Mouse (Mus musculus): ENCODE results near the gene Sh3bgrl2.

DNA sequence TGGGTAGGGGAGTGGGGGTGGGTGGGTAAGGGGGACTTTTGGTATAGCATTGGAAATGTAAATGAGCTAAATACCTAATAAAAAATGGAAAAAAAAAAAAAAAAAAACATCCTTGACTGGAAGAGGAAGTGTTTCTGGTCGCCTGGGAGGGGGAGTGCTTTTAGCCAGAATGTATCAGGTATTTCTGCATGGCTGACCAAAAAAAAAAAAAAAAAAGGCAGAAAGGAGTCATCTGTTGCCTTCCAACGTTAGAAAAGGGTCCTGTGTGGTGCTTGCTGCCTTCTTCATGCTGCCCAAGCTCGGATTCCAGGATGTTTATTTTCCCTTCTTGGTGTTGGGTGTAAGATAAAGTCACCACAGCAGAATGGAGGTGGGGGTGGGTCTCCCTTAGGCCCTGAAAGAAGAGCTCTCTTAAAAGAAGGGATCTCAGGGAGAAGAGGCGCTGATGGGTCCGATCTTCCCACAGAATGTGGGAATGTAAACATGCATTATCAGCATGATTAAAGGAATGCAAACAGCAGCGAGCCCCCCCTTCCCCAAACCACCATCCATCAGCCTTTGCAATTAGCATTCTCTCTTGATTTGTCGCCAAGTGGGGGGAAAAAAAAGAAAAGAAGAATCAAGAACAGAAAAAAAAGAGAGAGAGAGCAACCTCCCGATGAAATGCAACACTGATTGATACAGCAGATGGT is 109.0 kb downstream of the Sh3bgrl2 start:
- no peak for TF ChIP-seq POLR2A (IDR thresholded peaks at IDR 0.05; ENCODE audit: insufficient read length, low read depth)
- TF ChIP-seq USF1 (IDR thresholded peaks at IDR 0.05; ENCODE audit: low read depth), result no peak
- no peak for TF ChIP-seq TCF12 (IDR thresholded peaks at IDR 0.05; ENCODE audit: insufficient read depth, poor library complexity, severe bottlenecking)
- no peak for TF ChIP-seq E2F4 (IDR thresholded peaks at IDR 0.05; ENCODE audit: insufficient read depth)
- TF ChIP-seq SRF (IDR thresholded peaks at IDR 0.05; ENCODE audit: control insufficient read depth, insufficient read length, low read depth), result no peak
- TF ChIP-seq MAX (IDR thresholded peaks at IDR 0.05; ENCODE audit: low read depth), result no peak
- no peak for TF ChIP-seq CEBPB (IDR thresholded peaks at IDR 0.05; ENCODE audit: insufficient read depth, poor library complexity, severe bottlenecking)
- TF ChIP-seq MYOG (IDR thresholded peaks at IDR 0.05; ENCODE audit: control insufficient read depth in 1 of 3, insufficient read depth in 1 of 3, insufficient read length in 2 of 3, low read depth in 2 of 3), result no peak
- TF ChIP-seq TCF3 (IDR thresholded peaks at IDR 0.05; ENCODE audit: insufficient read length, low read depth), result no peak

All from myocyte (in vitro differentiated cells).